Mouse (Mus musculus): ENCODE measurements around the gene Rogdi.

The Rogdi gene

DNA sequence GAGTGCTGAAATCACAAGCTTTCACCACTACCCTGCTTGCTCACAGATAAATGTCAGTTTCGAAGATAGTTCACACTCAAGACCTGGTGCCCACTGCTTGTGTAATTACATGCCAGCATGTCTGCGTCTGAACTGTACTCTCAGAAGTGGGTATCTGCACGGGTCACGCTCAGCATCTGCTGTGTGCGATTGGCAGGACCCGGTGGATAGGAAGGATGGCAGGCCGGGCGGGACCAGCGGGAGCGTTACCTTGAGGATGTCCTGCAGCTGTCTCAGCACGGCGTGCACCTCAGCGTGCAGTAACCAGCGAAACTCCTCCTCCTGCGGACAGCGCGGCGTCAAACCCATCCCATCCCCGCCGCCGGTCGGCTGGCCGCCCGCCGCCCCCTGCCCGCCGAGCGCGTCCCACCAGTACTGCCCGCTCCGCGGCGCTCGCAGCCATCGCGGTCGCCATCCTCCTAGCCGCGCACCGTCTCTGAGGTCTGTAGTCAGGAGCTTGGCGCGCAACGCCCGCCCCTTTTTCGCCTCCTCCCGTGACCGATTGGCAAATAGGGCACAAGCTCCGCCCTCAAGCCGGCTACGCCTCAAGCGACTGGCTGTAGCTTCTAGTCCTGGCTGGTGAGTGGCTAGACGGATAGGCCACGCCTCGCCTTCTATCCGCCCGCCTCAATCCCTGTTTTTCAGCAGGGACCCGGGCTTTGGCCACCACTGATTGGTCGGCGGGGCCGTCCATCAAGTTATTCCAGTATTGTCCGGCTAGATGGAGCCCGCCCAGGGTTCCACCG, at the start of gene Rogdi:
TSS of gene Rogdi (minus strand) at position 500 of the 785 bp plus-strand sequence.
- peak; percentile 94 for DNase-seq (ENCODE audit: low spot score)

DNA sequence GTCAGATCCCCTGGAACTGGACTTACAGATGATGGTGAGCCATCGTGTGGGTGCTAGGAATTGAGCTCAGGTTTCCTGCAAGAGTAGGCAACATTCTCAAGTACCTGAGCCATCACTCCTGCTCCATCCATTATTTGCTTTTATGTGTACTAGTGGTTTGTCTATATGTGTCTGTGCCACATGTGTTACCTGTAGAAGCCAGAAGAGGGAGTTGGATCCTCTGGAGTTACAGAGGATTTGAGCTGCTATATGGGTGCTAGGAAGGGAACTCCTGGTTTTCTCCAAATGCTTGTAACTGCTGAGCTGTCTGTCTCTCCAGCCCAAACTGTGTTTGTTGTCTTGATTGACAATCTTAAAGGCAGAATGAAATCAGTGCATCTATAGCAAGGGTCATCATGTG, 44.8 kb upstream of the Rogdi start:
- peak; percentile 16 for DNase-seq (ENCODE audit: low spot score)

GRCm38 (mm10) chr16:5050251-5051110, 37.1 kb upstream of the Rogdi start:
- DNase-seq (ENCODE audit: low spot score), result peak; percentile 89

GRCm38 (mm10) chr16:5049774-5050234, 36.5 kb upstream of the Rogdi start, which contains the start of the genes Glyr1 and Ubn1:
Gene Glyr1 (minus strand): TSS chr16:5049863.
Gene Ubn1 (plus strand): TSS chr16:5050057.
- peak; percentile 100 for DNase-seq (ENCODE audit: low spot score)

- no peak for DNase-seq (ENCODE audit: low spot score)
These were observed 35.9 kb upstream of the Rogdi start for GRCm38 (mm10) chr16:5049182-5049773.

GRCm38 (mm10) chr16:5045322-5045721, 32.0 kb upstream of the Rogdi start:
- no peak for DNase-seq (ENCODE audit: low spot score)

- no peak for DNase-seq (ENCODE audit: low spot score)
These were observed 23.4 kb upstream of the Rogdi start for GRCm38 (mm10) chr16:5036649-5037234.

DNA sequence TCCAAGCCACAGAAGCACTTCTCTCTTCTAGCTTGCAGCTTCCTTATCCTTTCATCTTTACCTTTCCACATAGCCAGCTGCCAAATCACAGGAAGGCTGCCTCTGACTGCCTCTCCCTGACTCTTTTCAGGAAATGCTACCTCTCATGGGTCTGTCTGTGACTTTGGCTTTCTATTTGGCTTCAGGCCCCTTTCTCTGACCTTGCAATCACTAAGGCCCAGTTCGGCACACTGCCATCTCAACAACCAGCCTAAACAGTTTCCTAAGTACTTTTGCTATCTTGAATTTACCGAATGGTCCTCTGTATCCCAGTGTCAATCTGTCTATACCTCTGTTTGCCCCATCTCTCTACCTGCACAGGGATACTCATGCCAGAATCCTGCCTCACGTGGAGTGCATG, 22.2 kb upstream of the Rogdi start:
- DNase-seq (ENCODE audit: low spot score), result no peak

DNA sequence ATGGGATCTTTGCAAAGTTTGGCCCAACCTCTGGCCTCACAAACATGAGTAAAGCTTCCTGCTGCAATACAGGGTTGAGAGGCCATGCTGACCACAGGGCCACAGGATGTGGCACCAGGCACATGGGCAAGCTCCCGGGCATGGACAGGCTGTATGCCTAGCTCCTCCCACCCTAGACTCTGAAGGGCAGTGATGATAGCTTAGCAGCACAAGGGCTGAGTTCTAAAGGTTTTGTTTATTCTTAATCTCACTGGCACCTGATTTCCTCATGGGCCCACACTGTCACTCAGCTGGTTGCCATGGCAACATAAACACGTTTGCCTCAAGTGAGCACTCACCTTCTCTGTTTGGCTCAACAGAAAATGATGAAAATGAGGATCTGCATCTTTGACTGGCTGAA, 16.5 kb upstream of the Rogdi start:
- DNase-seq (ENCODE audit: low spot score), result peak; percentile 22

- no peak for DNase-seq (ENCODE audit: low spot score)
These were observed 10.7 kb upstream of the Rogdi start for GRCm38 (mm10) chr16:5024021-5024420.

GRCm38 (mm10) chr16:5014578-5014977, 1.2 kb upstream of the Rogdi start:
- DNase-seq (ENCODE audit: low spot score), result no peak

DNA sequence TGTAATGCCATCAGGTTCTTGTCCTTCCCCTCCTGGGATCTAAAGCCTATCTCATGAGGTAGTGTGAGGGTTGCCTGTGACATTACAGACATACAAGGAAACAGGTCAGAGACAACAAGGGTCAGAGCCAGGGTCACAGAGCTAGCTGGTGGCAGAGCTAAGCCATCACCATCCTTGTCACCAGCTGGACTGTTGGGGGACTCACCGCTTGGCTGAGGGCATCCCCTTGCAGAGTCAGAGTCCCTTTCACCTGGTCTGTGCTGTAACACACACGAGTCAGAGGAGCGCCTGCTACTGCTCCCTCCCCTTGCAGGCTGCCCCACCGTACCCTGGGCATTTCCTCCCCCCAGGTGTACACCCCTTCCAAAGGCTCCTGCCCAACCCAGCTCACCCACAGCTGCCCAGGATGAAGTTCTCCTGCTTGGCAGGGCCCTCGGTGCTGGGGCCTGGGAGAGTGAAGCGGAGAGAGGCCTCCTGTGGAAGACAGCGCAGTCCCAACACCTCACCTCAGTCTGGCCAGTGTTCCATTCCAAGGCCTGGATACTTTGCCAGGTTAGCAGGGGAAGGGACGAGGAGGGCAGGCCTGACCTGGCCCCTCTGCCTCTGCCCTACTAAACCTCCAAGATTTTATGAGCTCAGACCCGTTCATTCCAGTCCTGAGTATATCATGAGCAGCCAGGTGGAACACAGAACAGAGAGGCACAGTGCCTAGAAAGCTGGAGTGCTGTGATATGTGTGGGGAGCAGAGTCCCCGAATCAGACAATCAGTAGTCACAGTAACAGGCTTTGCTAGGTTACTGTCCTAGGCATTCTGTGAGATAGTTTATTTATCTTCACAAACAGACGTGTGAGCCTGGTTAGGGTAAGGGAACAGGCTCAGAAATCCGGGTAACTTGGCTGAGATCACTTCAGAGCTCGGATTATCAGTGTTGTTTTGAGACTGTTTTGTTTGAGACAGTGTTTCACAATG, 1.0 kb downstream of the Rogdi start:
- no peak for DNase-seq (ENCODE audit: low spot score)

DNA sequence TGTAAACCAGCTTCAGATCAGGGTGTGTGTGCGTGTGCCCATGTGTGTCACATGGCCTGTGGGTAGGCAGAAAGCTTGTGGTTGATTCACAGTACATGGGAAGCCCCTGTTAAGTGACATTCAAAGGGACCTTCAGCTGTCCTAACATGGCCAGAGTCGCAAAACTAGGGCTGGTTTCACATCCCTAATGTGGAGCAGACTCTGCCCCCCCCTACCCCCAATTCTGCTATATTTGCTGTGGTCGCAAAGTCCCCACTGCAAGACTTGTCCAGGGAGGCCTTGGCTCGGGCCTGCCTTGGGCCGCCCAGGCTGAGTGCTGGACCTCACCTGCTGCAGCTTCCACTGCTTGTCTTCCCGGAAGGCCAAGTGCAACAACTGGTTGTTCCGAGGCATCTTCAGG, 2.1 kb downstream of the Rogdi start:
- no peak for DNase-seq (ENCODE audit: low spot score)

- no peak for DNase-seq (ENCODE audit: low spot score)
These were observed 2.9 kb downstream of the Rogdi start for GRCm38 (mm10) chr16:5010371-5010935.

DNA sequence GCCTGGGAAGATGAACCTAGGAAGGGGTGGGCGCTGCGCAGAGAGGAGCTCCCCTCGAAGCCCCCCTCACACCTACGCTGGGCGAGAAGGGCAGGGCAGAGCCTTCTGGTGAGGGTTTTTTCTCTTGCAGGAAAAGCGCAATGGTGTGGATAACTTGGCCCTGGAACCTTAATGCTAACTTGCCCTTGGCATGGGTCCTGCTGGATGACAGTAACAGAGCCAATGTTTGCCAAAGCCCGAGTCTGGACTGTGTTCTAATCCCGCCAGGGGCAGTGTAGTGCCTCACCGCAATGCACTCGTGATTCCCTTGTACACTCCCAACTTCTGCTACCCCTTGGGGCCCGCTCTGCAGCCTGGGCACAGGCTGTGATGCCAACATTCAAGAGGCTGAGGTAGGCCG, 5.3 kb downstream of the Rogdi start:
- no peak for DNase-seq (ENCODE audit: low spot score)

DNA sequence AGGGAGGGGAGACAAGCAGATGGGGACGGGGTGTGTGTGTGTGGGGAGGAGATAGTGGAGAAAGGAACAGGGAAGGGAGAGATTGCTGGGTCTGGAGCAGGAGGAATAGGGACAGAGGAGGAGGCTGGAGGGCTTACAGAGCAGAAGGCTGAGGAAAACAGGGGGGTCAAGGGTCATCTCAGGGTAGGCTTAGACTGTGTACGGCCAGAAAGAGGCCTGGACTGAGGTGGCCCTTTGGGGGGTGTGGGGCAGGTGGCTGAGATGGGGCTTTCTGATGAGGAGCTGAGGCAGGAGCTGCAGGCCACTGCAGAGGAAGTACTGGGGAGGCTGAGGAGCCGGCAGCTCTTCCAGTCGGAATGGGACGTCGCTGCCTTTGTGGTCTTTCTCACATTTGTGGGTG, 5.9 kb downstream of the Rogdi start:
- no peak for DNase-seq (ENCODE audit: low spot score)

DNA sequence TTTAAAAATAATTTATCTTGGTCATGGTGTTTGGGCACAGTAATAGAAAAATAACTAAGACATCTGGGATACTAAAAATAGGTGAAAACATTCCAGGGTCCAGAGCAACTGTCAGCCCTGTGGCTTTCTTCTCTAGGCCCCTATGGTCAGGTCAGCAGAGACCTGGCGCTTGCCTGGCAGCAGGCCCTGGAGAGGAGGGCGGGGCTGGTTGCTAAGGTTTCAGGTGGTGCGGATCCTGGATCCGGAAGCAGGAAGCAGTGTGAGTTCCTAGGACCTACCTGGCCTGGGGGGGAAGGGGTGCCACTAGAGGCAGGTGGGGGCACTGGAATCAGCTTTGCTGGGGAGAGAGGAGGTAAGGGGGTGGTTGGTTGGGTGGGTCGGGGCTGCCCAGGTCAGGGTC, 6.3 kb downstream of the Rogdi start, which contains the start of gene Smim22:
TSS of gene Smim22 (plus strand) at position 222 of the 400 bp plus-strand sequence.
- DNase-seq (ENCODE audit: low spot score), result no peak

DNA sequence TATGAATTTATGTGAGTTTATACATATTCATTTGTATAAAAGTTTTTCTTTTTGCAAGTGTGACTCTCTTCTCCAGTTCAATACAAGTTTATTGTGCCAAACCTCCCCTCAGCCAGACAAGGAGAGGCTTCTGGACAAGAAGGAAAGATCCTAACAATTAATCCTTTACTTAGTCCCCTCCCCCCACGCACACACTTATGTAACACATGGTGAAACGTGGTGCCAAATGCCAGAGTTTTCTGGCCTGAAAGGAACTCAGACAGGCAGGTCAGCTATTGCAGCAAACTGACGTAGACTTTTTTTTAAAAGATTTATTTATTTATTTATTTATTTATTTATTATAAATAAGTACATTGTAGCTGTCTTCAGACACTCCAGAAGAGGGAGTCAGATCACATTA, 12.7 kb downstream of the Rogdi start:
- DNase-seq (ENCODE audit: low spot score), result no peak

DNA sequence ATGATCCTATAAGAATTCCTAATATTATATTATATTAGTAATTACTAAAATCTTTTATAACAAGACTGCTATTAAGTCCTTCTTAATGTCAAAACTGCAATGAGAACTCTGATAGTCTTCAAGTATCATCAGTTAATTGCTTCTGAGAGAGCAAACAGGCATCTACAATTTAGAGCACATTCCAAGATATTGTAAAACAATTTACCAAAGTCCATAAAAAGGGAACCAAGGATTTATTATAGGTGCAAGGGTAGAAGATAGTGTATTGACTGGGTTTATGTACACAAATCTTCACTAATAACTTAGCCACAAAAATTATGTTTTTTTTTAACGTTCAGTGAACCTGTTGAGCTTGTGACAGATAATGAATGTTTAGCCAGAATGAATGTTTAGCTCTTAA, 14.4 kb downstream of the Rogdi start:
- no peak for DNase-seq (ENCODE audit: low spot score)

DNA sequence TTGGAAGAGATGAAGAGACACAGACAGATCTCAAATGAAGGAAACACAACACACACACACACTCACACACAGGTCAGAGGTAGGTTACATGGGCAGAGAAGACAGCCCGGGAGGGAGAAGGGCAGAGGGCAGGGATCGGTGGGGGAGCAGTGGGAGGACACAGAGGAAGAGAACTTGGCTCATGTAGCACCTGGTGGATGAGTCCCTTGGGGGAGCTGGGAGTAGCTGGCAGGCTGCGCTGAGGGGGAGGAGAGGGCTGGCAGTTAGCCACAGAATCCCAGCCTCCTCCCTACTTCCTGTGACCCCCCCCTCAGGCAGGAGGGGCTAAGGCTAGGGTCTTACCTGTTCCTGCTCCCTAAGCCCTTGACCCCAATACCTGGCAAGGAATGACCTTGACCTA, 15.8 kb downstream of the Rogdi start, which contains the start of gene Sept12:
TSS of gene Sept12 (minus strand) at position 300 of the 400 bp plus-strand sequence.
- no peak for DNase-seq (ENCODE audit: low spot score)

All from T-cell, adult 2 months (primary cell).